Mouse (Mus musculus): Measurements from ENCODE around the gene Qrfpr. TPM values are rescaled to one million over a fixed set of nuclear protein-coding genes. Genes with fewer than 3 reads are reported as not detected.

The Qrfpr gene
- not detected for total RNA-seq (2021)

DNA sequence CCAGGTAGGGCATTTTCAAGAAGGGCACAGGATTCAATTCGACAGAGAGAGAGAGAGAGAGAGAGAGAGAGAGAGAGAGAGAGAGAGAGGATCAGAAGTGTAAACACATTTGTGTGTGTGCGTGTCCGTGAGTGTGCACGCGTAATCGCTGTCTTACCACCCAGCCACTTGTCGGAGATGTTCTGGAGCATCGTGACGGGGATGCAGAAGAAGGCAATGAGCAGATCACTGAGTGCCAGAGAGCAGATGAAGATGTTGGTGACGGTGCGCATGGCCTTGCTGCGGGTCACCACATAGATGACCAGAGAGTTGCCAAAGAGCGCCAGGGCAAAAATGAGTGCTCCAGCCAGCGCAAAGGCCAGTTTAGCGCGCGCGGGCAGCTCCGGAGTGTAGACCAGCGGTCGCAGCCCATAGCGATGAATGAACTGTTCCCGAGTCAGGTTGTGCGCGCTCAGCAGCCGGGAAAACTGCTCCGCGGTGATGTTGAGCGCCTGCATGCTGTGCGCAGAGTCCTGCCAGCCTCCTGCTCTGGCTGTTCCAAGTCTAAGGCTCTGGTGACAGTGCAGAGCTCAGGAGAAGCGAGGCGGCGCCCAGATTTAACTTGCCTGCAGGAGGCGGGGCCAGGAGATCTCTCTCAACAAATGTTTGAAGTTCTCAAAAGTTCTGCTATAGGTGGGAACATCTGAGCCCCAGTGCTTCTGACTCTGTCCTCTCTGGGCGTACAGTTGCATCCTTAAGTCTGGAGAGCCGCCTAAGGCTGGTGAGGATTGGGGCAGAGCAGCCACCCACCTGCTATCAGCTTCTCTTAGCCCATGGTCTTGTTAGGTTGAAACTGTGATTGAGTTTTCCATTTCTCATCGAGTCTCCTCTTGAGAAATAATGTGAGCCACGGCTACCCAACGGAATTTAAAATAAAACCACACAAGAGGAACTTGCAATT, at the start of gene Qrfpr:
Gene Qrfpr, minus strand, starts transcription at position 571 of the 940 bp plus-strand sequence.
- intact Hi-C loops (cut with DNase I), result no loop called here
- DNase-seq (ENCODE audit: low spot score), result no peak

DNA sequence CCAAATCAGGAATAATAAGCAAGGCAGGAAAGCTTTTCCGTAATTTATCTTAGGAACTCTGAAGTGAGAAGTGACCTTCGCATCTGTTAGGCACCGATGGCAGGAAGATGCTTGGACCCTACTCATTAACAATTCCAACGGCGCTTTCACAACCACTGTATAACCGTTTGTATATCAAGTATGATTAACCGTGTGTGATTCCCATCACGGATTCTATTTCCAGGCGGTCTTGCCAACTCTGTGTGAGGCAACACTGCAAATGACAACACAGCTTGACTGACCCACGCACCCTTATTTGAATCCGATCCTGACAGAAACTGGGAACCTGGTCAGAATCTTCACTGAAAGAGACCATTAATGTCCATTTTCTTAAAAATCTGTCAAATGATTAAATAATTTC, 41.8 kb upstream of the Qrfpr start:
- intact Hi-C loops (cut with DNase I), result no loop called here
- no peak for DNase-seq (ENCODE audit: low spot score)

DNA sequence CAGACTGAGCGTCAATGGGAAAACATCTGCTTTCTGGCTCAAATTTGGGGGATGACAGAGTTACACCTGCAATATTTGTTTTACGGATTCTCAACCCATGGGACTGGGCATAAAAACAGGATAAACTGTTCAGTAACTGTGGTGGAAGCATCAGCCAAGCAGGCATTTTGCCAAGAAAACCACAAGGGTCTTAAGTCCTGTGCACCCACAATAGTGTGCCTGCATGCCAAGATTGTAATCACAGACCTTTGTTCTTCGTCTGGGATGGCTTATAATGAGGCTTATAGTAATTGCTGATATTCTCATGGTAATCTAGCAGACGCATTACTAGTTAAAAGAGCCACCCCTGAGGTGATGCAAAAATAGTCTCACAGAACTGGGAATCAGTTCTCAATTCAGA, 41.2 kb upstream of the Qrfpr start:
- DNase-seq (ENCODE audit: low spot score), result no peak

DNA sequence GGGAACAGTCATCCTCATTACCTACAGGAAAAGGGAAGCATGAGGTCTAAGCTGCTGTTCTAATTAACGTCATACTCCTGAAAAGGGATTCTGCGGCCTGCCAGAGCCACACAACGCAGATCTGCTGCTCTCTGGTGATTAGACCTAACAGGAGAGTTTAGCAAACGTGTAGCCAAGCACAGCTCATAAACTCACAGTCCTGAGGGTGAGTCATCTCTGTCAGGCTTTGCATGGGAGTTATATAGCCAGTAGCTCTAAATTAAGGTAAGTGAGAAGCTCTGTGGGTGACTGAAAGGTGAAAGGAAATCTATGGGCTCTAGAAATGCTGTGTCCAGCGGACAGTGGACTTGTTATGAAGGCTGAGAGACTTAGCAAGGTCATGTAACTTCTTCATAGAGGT, 28.5 kb upstream of the Qrfpr start:
- intact Hi-C loops (cut with DNase I), result no loop called here
- no peak for DNase-seq (ENCODE audit: low spot score)

More for the DNA sequence above, 41.2 kb upstream of the Qrfpr start:
- intact Hi-C loops (cut with DNase I), result no loop called here

DNA sequence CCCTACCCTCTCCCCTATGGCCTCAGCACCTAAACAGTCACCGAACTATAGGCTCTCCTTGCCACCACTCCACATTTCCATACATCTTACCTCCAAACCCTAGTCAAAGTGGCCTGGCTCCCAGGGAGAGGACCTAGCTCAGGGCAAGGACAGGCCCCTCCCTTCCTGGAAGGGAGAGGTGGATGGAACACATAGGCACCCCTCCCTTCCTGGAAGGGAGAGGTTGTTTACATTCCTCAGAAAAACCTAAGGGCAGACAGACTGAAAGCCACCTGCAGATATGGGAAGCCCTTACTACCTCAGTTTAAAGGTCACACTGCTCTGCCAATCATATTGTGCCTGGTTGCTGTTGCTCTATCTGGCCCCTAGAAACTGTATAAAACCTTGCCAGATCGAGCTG, 26.3 kb upstream of the Qrfpr start:
- no peak for DNase-seq (ENCODE audit: low spot score)
- intact Hi-C loops (cut with DNase I), result no loop called here

DNA sequence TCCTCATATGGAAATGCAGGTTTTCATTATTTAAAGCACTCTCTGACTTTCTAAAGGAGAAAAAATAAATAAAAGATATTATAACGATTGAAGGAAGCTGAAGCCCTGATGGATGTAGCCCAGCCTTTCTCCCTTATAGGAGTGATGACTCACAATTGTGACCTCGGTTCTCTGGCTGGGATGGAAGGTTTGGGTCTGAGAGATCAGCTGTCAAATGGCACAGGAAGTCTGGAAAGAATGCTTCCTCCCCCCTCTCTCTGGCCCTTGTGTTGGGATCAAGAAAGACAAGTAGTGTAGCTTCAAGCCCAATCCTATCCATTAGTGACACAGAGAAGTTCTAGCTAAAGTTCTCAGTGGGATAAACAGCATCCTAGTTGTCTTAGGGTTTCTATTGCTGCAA, 7.8 kb upstream of the Qrfpr start:
- intact Hi-C loops (cut with DNase I), result no loop called here
- no peak for DNase-seq (ENCODE audit: low spot score)

DNA sequence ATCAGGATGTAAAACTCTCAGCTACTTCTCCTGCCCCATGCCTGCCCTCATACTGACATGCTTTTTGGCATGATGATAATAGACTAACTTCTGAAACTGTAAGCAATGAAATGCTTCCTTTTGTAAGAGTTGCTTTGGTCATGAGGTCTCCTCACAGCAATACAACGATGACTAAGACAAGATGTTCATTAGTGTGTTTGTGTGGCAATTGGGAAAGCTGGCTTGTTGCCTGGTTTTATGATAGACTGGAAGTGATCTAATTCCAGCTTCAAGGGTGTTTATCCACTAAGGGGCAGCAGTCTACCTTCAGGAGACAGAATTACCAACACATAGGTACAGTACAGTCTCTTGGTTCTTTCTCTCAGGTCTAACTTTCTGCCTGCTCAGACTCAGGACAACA, 5.1 kb upstream of the Qrfpr start:
- DNase-seq (ENCODE audit: low spot score), result no peak
- intact Hi-C loops (cut with DNase I), result no loop called here

DNA sequence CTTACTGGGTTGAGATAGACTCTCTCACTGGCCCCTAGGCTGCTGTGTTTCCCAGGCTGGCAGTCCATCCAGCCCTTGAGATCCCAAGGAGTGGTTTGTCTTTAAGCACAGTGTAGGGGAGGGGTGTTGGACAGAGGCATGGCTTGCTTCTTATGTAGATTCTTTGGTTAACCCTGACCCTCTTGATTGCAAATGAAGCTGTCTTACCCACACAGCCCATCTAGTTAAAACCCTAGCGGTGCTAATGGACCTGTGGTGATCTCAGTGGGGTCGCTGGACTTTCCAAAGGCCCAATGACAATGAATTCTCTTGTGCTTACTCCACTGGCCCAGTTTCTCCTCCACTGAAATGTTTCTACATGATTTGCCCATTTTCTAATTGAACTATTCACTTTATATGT, 1.2 kb upstream of the Qrfpr start:
- intact Hi-C loops (cut with DNase I), result no loop called here
- DNase-seq (ENCODE audit: low spot score), result no peak

DNA sequence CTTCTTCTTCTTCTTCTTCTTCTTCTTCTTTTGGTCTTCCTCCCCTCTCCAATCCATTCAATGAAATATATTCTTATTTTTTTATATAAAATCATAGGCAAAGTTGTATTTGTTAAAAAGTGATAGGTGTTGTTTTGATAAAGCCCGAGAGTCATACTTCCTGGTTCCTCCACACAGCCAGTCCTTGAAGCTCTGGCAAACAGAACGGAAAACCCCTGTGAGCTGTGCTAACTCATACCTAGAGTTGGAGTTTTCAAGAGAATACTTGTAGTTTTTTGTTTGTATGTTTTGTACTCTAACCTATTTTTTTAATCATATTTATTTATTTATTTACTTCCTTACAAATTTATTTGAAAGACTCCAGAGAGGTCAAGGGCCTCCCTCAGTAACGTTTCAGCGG, 9.4 kb downstream of the Qrfpr start:
- DNase-seq (ENCODE audit: low spot score), result no peak
- intact Hi-C loops (cut with DNase I), result no loop called here

DNA sequence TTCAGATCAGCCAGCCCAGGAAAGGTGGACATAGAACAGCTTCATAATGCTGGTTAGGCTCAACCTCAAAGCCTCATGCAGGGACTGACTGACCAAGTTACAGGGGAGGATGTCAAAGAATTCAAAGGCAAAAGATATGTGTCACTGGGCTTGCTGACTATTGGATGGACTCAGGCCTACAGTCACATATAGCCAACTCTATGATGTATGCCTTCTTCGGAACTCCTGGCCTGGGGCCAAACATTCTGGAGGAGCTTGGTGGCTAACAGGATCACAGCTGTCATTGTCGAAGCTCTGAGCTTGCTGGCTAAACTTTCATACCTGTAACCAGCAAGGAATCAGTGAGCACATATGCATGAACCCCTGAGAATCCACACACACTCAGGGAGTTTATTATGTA, 11.2 kb downstream of the Qrfpr start:
- intact Hi-C loops (cut with DNase I), result loop anchor here (1.0 kb wide), 2 partner anchors 230 to 286 kb away; no protein-coding TSS in a partner anchor
- DNase-seq (ENCODE audit: low spot score), result no peak

DNA sequence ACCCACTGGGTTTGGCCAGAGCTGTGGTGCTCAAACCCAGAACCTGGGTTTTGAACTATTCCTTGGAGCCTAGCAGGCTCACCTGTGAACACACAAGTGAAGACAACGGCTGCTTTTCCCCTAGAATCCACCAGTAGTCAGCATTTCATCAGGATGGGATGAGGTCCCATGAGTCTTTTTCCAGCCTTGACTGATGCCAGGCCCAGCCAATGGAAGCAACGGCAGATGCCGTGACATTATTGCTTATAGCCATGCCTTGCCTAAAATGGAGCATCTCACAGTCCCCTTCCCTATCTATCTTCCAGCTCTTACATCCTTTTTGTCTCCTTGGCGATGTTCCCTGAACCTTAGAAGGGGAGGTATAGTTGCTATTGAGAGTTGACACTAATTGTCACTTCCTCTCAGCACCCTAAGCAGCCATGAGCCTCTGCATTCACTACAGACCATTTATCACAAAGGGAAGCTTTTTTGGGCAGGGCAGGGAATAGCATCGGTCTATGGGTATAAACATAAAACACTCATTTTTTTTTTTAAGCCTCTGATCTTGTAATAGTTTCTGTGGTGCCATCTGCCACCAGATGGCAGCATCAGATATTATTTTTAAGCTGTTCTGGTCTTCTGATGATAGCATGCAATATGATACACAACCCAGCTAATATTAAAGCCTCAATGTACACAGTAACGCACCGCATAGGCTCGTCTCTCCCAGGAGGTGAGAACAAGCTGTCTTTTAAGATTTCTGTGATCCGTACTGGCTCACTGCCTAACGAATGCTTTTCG, 12.1 kb downstream of the Qrfpr start:
- intact Hi-C loops (cut with DNase I), result loop anchor here (1.0 kb wide), 2 partner anchors 231 to 287 kb away; no protein-coding TSS in a partner anchor
- no peak for DNase-seq (ENCODE audit: low spot score)

DNA sequence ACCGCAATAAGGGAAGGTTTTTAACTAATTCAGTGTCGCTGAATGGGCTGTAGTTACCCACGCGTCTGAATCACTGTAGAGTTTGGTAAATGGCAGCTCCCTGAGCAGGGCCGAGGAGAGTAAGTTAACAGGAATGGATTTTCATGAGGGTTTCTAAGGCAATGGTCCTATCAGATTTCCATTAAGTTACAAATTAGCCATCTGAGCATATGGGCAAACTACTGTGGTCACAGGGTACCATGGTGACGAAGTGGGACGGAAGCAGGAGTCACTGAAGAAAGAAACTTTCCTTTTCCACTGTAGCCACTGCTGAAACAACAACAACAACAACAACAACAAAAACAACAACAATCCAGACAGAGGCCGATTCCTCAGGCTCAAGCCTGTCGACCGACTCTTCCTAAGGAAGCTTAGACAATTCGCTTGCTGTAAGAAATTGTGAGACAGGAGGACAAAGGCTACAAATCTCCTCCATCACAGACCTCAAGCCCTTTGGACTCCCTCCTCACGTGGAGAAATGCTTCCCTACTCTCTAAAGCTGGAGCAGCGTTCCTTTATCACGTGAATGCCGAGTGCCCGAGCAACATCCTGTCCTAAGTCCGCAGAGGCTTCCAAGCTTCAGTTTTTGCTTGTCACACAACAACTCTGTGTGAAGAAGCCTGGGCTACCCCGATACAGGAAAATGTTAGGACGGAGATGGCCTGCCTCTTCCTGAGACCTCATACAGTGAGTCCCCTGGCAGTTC, 14.4 kb downstream of the Qrfpr start:
- intact Hi-C loops (cut with DNase I), result no loop called here

DNA sequence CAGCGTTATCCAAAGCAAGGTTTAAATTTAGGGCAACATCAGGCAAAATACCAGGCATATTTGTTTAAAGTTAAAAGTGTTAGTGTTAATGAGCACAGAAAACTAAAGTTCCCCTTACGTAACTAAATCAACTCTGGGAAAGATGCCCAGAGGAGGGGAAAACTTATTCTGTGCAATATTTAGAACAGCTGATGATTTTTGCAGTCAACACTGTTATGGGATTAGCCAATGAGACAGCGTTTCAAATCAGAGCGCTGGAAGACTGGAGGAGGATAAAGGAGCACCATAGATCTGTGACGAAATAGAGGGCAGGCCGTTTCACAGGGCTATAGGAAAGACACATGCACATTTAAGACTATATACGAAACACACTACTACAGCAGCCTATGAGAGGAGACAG, 19.2 kb downstream of the Qrfpr start:
- intact Hi-C loops (cut with DNase I), result no loop called here
- no peak for DNase-seq (ENCODE audit: low spot score)

More for the DNA sequence above, 14.4 kb downstream of the Qrfpr start:
- DNase-seq (ENCODE audit: low spot score), result no peak

DNA sequence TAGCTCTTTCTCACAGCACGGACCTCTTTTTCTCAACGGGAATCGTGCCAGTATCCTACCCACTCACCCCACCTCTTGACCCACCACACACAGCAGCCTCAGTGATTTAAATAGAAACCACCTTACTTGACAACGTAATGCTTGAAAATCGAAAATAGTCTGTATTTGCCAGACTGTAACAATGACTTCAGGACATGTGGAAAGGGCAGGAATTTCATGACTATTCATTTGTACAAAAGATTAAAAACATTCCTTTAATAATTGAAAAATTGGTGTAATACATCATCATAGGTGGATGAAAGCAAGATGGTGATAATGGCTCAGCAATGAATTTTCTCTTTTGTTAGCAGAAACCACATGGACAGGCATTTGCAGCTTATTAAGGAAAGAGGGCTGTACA, 21.0 kb downstream of the Qrfpr start:
- no peak for DNase-seq (ENCODE audit: low spot score)
- intact Hi-C loops (cut with DNase I), result no loop called here

DNA sequence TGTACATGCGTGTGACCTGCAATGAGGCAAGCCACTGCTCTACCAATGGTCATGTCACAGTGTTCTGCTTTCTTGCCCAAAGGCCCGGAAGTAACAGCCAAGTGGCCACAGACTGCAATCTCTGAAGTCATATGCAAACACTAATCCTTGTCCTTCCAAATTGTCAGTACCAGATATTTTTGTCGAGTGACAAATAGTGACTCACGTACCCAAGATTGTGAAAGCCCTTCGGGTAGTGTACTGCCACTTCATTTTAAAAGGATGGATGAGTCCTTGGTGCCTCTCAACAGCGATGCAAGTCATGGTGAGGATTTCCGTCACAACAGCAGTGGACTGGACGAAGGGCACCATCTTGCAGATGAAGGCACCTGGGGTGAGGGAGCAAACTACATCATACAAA, 32.9 kb downstream of the Qrfpr start:
- intact Hi-C loops (cut with DNase I), result no loop called here
- no peak for DNase-seq (ENCODE audit: low spot score)

DNA sequence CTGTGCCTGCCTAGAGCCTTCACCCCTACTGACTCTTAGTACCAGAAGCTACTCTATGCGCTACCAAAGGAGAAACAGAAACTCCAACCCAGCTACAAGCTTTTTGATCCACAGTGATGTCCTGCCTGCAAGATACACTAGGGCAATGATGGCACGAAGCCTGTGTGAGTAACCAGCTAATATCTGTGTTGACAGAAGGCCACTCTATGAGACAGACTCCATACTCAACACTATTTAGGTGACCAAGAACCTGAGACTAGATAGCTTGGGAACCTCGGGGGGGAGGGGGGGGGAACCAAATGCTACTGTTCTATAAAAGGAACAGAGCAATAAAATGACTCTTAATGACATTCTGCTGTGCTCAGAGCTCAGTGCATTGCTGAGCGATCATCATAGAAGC, 35.6 kb downstream of the Qrfpr start:
- DNase-seq (ENCODE audit: low spot score), result no peak
- intact Hi-C loops (cut with DNase I), result no loop called here

DNA sequence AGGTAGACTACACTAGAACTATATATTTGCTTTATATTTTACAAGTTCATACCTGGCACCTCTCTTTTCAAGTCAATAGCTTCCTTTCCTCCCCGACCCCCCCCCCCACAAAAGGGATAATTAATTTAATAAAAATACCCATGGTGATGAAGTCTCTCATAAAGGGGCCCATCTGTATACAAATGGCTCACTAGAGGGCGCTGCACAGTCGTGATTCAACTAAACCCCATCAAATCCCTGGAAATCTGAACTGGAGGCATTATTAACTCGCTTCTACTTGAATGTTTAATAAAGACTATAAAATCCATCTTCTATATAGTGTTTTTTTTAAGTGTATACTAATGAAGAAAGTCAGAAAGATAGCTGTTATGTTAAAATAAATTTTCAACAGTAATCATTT, 40.6 kb downstream of the Qrfpr start:
- DNase-seq (ENCODE audit: low spot score), result no peak
- intact Hi-C loops (cut with DNase I), result loop anchor here (2.0 kb wide), 2 partner anchors 261 to 315 kb away; no protein-coding TSS in a partner anchor

DNA sequence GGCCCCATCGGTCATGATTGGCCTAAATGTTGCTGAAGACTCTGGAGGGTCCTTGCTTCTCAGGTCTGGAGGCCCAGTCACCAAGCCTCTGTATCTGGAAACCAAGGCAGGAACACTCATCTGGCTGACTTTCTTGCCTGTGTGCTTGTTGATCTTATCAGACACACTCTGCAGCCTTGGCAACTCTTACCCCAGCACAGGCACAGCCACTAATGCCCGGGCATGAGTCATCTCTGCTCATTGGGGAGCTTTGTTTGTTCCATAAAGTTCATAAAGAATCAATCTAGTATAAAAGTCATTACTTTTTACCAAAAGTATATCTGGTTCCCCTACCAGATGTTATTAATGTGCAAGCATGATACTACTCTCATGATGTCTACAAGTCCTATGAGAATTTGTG, 48.4 kb downstream of the Qrfpr start:
- DNase-seq (ENCODE audit: low spot score), result no peak
- intact Hi-C loops (cut with DNase I), result no loop called here

DNA sequence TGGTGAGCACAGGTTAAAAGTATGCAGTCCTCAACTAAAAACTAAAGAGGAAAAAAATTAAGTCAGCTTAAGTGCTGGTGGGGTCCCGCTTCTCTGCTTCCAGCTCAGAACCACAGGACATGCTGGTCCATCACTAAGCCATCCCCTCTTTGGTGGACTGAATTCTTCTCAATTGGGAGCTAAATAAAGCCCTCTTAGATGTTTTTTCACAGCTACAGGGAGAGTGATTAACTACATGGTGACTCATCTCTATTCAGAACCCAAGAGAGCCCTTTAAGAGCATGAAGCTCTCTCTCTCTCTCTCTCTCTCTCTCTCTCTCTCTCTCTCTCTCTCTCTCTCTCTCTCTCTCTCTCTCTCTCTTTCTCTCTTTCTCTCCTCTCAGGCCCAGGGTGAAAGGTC, 50.8 kb downstream of the Qrfpr start:
- DNase-seq (ENCODE audit: low spot score), result no peak
- intact Hi-C loops (cut with DNase I), result no loop called here

DNA sequence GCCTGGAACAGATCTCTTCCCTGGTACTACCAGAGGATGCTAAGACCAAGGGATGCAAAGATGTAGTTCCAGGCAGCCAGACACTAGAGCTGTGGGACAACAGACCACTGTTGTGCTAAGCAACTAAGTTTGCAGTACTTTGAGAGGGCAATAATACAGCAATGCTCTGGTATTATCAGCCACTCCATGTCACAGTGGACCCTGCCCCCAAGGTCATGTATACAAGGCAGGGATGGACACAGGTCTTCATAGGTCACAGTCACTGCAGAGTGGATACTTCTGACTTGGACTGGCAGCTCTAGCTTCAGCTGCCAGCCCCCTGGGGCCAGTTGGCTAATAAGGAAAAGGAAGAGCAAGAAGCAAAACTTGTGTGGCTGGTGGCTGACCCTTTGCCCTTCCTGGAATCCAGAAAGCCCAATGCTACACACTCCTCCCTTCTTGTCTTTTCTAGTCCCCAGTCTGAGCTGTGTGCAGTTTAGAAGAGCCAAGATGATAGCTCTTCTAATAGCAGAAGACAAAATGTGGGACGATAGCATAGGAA, 51.4 kb downstream of the Qrfpr start:
- DNase-seq (ENCODE audit: low spot score), result no peak
- intact Hi-C loops (cut with DNase I), result no loop called here

Measured in heart, postnatal 25 days (tissue).